Mouse (Mus musculus): ENCODE results near the gene Lrrfip2.

- TF ChIP-seq MAFK (IDR thresholded peaks at IDR 0.05; ENCODE audit: insufficient read depth, low read depth, low read length) (no peak), ZNF384 (IDR thresholded peaks at IDR 0.05; ENCODE audit: low read depth, low read length) (no peak), CHD2 (IDR thresholded peaks at IDR 0.05; ENCODE audit: low read depth, low read length) (no peak), HCFC1 (IDR thresholded peaks at IDR 0.05; ENCODE audit: borderline replicate concordance, insufficient read depth, low read length) (no peak), ZC3H11A (IDR thresholded peaks at IDR 0.05; ENCODE audit: borderline replicate concordance, low read depth, low read length) (no peak)
Measured at GRCm38 (mm10) chr9:111260360-111260985, 143.1 kb downstream of the Lrrfip2 start.
